Mouse (Mus musculus): ENCODE data around the gene Cldn4.
"Not testable (repeated sequence)": the region's sequence is repeated elsewhere in the genome, so short reads cannot be mapped to it uniquely, and the experiment has no call there.

Cldn4 gene

DNA sequence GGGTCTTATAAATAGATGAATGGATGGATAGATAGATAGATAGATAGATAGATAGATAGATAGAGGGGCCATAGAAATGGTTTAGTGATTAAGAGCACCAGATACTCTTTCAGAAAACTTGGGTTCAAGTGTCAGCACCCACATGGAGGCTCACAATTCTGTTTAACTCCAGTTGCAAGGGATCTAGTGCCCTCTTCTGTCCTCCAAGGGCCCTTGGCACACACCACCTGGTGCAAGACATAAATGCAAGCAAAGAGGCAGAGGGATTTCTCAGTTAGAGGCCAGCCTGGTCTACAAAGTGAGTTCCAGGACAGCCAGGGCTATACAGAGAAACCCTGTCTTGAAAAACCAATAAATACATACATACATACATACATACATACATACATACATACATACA, 17.9 kb upstream of the Cldn4 start:
- not testable (repeated sequence) for DNase-seq (ENCODE audit: low spot score)

DNA sequence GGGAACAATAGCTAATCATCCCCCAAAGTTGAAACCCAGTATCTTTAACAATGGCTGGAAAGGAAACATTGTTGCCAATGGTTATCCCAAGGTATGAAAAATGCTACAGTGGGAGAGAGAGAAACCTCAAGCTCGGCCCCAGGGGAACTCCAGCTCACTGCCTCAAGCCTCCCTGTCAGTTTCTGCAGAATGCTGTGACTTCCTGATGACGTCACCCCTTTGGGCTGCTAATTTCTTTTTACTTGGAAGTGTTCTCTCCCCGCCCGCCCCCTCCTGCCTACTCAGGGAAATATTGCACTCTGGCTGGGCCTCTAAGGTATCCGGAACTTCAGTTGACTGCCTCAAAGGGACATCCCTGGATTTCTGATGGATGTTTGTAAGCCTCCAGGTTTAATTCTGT, 16.8 kb upstream of the Cldn4 start:
- no peak for DNase-seq (ENCODE audit: low spot score)

DNA sequence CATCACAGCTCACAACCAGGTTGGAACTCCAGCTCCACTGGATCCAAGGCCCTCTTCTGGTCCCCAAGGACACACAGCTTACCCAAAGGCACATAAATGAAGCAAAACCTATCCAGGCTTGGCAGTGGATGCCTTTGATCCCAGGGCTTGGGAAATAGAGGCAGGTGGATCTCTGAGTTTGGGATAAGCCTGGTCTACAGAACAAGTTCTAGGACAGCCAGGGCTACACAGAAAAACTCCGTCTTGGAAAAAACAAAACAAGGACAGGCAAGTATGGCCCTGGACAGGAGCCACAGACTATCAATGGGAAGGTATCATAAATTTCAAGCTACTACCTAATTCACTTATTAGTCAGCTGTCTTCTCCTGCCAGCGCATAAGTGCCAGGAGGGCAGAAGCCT, 14.8 kb upstream of the Cldn4 start:
- no peak for DNase-seq (ENCODE audit: low spot score)

DNA sequence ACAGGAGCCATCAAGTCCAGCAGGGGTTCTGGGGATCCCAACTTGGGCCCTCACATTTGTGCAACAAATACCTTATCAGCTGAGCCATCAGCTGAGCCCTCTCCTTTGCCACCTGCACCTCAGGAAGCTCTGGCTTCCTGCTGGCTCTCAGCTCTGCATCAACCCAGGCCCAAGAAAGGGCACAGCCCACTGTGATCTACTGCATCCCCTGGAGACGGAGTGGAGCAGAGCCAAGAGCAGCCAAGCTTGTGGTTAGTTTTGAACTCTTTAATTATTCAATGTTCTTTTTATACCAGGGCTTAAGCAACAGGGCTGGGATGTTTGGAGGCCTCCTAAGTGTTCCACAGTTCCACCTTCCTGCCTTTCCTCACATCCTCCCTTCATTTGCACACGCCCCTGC, 13.7 kb upstream of the Cldn4 start:
- DNase-seq (ENCODE audit: low spot score), result no peak

DNA sequence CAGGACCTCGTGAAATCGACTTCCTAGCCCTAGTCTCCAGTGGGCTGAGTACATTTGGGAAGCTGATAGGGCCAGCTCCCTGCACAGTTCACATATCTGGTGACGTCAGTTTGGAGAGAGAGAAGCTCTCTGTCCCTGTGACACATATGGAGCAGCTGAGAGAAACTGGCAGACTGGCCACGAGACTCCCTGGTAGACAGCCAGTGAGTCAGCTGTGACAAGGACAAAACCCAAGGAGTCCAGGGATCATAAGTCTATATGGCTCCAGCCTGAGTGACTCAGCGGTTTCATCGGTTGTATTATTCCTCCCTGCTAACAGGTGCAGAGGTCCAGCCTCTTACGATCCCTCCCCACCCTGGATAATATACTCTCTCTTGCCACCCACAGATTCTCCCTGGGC, 12.4 kb upstream of the Cldn4 start:
- DNase-seq (ENCODE audit: low spot score), result no peak

DNA sequence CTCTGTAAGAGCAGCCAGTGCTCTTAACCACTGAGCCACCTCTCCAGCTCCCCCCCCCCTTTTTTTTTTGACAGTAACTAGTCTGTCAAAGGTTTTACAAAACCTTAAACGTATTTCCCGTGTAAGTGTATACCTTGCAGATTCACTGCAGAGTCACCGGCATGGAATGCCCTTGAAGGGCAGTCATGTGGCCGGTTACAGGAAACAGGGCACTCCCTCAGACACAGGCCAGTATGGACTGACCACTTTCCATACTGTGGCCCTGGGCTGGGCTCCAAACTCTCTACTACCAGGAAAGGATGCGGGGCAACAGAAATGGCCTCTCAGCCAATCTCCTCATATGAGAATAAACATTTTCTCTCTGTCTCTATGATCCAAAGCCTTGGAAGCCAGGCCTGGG, 8.8 kb upstream of the Cldn4 start:
- no peak for DNase-seq (ENCODE audit: low spot score)

DNA sequence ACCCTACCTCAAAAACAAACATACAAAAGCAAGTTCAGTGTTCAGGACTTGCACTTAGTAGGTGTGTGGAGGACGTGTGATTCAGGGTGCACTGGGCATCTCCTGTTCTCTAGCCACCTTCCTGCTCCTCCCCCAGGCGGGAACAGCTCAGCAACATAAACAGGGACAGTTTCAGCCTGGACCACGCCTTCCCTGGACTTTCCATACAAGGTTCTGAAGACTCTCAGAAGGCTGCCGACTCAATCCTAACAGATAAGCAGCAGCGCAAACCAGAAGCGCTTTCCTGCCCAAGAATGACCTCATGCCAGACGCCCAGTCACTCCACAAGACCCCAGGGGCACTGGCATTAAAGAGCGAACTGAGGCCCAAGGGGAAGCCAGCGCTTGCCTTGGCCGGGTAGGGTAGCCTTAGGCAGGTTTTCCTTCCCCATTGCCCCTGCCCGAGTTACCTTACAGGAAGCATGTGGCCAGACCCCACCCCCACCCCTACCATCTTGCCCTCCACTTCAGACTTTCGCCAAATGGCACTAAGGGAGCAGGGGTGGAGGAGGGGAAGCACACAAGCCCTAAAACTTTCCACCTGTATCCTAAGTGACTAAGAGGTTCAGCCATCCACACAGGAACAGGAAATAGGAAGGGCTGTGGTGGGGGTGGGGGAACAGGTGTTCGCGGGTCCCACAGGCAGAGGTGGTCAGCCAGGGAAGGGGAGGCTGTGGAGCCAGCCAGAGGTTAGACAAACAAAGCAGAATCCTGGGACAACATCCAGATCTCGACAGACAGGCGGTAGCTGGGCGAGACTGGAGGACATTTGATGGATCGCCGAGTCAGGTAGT, 4.5 kb upstream of the Cldn4 start:
- no peak for DNase-seq (ENCODE audit: low spot score)

DNA sequence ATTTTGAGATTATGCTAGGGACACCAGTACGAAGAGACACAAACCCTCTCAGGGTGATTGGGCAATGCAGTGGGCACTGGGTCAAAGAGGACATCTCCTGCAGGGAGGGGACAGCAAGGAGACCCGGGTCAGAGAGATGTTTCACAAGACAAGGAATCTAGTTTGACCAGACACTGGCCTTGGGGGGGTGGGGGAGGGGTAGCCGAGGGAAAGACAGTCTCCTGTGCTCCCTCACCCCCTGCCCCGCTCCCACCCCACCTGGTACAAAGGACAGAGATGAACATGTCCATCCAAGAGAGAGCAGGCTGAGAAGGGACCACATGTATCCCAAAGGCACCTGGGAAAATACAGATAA, 1.3 kb upstream of the Cldn4 start:
- no peak for DNase-seq (ENCODE audit: low spot score)

DNA sequence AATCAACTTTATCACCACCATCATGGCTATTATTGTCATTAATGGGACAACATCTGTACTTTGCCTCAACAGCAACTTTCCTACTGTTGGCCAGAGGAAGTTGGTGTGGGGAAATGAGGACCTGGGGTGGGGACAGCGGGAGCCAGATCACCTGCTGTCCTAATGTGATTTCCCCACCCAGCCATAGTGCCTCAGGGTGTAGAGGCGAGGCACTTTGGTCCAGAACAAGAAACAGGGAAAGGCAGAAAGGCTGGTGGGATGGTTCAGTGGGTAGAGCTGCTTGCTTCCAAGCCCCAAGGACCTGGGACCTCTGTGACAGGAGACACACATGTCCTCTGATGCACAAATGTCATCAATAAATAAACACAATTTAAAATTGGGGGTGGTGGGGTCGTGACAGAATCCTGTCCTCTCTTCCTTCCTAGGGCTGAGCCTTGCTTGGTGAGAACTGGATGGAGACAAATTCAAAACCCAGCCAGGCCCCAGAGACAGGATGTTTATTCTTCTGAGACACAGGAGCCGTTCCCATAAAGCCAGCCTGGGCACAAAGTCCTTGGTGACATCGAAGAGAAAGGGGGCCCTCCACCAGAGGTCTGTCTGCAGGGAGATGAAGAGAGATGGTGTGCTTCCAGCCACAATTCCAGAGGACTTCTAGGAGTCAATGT, 818 bp upstream of the Cldn4 start:
- no peak for DNase-seq (ENCODE audit: low spot score)

DNA sequence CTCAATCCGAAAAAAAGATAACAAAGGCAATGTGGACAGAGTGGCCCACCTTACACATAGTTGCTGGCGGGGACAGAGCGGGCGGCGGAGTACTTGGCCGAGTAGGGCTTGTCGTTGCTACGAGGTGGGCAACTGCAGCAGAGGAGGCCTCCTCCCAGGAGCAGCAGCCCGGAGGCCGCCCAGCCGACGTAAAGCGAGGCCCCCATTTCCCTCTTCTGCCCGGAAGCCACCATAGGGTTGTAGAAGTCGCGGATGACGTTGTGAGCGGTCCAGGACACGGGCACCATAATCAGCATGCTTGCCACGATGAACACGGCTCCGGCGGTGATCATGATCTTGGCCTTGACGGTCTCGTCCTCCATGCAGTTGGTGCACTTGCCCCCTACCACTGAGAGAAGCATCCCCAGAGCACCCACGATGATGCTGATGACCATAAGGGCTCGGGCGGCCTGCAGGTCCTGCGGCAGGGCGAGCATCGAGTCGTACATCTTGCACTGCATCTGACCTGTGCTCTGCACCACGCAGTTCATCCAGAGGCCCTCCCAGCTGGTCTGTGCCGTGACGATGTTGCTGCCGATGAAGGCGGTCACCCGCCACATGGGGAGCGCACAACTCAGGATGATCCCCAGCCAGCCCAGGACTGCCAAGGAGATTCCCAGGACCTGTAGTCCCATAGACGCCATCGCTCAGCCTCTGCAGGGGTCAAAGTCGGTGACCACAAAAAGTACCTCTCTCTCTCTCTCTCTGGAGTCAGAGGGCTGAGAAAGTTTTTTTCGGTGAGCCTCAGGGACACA, 474 bp downstream of the Cldn4 start:
- DNase-seq (ENCODE audit: low spot score), result no peak

DNA sequence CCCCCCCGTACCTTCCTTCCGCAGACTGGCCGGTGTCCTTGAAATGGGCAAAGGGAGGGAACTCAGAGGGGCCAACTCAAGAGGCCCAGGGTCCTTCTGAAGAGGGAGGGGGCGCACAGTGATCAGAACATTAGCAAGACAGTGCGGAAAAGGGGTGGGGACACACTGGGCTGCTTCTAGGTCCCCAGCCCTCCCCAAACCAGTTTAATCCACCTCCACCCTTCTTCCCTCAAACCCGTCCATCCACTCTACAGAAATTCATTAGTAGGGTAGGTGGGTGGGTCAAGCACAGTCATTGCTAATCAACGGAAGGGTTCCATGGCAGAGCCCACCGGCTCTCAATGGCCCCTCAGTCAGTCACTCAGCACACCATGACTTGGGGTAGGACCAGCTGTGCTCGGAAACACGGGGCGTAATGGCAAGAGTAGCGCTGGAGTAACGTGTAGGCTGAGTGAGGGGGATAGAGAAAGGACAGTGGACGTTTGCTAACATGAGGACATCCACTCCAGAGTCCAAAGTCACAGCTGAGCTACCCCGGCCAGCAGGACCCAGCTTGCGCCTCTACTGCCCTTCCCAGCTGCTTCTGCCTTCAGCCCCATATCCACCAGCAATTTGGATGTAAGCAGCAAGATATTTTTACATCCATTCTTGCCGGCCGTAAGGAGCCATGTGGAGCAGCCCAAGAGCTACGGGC, 1.3 kb downstream of the Cldn4 start:
- no peak for DNase-seq (ENCODE audit: low spot score)

DNA sequence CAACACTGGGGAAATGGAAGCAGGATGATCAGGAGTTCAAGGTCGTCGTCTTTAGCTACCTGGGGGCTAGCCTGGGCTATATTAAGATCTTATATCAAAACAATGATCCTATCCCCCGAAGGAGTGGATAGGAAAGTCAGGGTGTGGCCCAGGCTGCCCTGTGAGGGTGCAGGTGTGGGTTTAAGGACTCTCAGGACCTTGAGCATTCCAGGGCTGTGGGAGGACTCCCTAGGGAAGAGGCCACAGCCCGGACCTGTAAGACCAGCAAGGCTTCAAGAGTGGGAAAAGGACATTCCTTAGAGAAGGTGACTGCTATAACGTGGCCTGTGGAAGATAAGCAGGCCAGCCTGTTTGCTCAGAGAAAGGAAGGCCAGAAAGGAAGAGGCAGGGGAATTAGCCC, 2.6 kb downstream of the Cldn4 start:
- no peak for DNase-seq (ENCODE audit: low spot score)

DNA sequence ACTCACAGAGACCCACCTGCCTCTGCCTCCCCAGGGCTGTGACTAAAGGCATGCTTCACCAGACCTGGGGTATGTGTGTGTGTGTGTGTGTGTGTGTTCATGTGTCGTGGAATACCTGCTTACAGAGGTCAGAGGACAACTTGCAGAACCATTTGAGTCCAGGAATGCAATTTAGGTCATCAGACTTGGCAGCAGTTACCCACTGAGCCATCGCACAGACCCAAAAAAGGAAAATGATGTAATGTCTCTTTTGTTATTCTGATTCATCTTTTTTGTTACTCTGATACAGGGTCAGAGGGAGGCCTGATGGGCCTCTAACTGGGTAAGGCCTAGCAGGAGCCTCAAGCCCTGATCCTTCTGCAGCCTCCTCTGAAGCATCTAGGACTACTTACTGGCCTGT, 4.0 kb downstream of the Cldn4 start:
- DNase-seq (ENCODE audit: low spot score), result no peak

DNA sequence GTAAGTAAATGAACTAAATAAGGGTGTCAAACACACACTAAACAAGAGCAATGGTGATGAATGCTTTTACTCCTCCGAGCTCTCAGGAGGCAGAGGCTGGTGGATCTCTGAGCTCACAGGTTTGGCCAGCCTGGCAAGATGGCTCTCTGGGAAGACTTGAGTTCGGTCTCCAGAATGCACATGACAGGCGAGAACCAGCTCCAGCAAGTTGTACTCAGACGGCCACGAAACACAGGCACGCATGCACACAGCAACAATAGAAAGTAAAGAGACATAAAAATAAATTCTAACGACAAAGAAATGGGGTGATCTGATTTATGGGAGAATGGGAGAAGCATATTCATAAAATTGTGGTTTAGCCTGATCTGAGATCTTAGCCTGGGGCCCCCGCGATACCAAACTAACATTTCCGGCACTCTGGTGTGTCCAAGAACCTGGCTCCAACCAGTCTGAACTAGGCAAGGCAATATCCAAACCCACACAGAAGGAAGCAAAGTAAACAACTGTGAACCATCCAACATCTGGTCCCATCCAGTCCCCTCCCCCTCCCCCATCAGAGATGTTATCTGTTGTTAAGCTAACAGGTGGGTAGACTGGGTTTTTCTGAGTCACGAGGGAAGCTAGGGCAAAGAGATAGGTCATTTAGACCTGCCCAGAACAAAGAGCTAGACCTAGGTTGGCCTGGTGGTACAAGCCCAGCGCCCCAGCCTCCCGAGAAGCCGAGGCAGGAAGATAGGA, 5.1 kb downstream of the Cldn4 start:
- no peak for DNase-seq (ENCODE audit: low spot score)

DNA sequence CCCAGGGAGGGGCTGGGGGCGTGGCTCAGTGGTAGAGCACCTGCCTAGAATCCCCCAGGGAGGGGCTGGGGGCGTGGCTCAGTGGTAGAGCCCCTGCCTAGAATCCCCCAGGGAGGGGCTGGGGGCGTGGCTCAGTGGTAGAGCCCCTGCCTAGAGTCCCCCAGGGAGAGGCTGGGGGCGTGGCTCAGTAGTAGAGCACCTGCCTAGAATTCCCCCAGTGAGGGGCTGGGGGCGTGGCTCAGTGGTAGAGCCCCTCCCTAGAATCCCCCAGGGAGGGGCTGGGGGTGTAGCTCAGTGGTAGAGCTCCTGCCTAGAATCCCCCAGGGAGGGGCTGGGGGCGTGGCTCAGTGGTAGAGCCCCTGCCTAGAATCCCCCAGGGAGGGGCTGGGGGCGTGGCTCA, 7.2 kb downstream of the Cldn4 start:
- DNase-seq (ENCODE audit: low spot score), result not testable (repeated sequence)

DNA sequence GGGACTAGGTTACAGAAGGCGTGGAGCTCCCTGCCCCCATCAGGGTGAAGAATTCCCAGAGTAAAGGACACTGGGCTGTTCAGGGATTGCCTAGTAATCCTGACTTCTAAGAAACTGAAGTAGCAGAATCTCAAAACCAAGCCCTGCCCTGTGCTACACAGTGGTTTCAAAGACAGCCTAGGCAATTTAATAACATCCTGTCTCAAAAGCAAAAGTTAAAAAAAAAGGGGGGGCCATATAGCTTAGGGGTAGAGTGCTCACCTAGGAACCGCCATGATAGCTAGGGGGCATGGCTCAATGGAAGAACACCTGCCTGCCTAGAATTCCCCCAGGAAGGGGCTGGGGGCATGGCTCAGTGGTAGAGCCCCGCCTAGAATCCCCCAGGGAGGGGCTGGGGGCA, 7.7 kb downstream of the Cldn4 start:
- DNase-seq (ENCODE audit: low spot score), result no peak

DNA sequence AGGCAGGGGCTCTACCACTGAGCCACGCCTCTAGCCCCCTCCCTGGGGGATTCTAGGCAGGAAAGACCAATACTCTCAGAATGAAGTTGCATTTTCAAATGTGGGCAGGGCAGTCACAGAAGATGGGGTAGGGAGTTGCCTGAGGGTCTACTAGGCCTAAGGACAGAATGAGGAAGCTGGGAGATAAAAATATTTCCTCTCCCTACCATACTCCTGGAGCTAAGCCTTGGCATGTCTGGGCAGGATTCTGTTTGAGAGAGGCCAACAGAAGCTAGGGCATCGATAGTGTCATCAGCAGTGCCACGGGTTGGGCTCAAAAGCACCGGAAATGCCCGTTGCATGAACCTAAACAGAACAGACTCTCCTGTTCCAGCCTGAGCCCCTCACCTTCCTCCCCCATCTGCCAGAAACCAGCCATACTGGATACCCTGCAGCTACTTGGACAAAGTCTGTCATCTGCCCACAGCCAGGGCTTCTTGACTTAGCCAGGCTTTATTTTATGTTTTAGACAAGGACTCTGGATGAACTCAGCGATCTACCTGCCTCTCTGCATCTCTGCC, 10.0 kb downstream of the Cldn4 start:
- DNase-seq (ENCODE audit: low spot score), result no peak

DNA sequence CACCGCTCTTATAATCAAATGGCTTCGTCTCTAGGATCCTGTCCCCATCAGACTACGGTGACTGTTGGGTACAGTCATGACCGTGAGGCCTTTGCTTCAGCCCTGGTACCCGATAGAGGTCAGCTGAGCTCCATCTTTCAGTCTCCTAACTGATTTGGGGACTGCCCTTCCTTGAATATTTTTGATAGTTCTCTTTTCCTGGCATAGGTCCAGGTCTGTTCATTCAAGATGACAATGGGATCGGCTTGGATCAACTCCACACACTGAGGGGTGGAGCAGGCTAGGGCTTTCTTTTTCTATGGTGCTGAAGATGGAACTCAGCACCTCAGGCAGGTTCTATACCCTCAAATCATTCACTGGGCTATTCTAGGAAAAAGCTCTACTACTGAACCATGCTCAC, 10.7 kb downstream of the Cldn4 start:
- no peak for DNase-seq (ENCODE audit: low spot score)

DNA sequence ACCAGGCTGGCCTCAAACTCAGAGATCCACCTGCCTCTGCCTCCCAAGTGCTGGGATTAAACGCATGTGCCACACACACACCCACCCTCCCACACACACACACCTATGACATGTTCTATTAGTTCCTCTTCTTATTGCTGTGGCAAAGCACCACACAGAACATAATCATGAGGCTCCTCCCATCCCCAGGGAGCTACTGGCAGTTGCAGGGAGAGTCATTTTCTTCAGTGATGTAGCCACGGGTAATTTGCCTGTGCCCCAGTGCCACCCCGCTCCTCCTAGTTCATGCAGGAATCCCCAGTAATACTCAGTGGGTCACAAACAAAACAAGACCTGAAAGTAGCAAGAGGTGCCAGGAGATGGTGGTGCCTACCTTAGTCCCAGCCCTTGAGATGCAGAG, 12.1 kb downstream of the Cldn4 start:
- DNase-seq (ENCODE audit: low spot score), result no peak

DNA sequence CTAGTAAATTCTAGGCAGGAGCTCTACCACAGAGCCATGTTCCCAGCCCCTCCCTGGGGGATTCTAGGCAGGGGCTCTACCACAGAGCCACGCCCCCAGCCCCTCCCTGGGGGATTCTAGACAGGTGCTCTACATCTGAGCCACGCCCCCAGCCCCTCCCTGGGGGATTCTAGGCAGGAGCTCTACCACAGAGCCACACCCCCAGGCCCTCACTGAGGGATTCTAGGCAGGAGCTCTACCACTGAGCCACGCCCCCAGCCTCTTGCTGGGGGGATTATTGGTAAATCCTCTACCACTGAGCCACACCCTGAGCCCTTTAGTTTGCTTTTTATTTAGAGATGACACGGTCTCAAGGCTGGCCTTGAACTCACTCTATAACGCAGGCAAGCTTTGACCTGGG, 13.0 kb downstream of the Cldn4 start:
- DNase-seq (ENCODE audit: low spot score), result not testable (repeated sequence)

DNA sequence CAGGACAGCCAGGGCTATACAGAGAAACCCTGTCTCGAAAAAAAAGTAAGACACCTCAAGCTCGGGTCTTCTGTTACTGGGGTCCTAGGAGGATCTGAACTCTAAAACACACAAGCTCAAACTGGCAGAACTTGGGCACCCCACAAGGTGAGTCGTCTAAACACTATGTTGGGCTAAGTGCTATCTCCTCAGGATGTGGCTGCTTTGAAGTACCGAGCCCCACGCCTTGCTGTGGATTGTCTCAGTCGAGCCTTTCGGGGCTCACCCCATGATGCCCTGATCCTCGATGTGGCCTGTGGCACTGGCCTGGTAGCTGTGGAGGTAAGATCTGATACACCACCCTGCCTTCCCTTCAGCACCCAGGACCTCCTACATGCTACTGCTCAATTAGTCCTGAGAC, 13.5 kb downstream of the Cldn4 start:
- DNase-seq (ENCODE audit: low spot score), result no peak

DNA sequence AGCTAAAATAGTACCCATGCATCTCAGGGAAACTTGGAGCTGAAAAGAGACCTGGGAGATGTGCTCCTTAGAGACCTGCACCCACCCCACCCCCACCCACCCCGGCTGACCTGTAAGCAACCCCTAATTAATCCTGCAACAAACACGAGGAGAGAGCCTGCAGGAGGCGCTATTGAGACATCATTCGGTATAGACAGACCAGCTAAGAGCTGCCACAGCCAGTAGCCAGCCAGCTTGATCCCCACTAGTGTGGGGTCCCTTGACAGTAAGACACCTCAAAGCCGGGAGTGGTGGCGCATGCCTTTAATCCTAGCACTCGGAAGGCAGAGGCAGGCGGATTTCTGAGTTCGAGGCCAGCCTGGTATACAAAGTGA, 13.8 kb downstream of the Cldn4 start:
- peak; percentile 87 for DNase-seq (ENCODE audit: low spot score)

Measured in c-Kit-positive CD71-positive TER-119-positive erythroid progenitor cells, embryonic 14.5 days (primary cell).